Mouse (Mus musculus) gastrocnemius, postnatal 14 days (tissue): Measurements from ENCODE around the gene Frat2. TPM values are rescaled to one million over a fixed set of nuclear protein-coding genes. Genes with fewer than 3 reads are reported as not detected.
A peak's percentile ranks its signal among the peaks of the same experiment; 100 is the strongest.

Experiments
- DNase-seq: peaks from one replicate; pipeline ENCODE4 v3.0.0; 2021; ENCODE audit warnings: mixed read lengths
- intact Hi-C: fragments of 180-260 bp; cut with DNase I; formaldehyde crosslinking; loops from one replicate; pipeline ENCODE4 v1.15.1; 2025; ENCODE audit warnings: low total_unique reads
- total RNA-seq, 2 experiments: library from RNA; stranded (reverse); gene quantifications; 2 replicates each; pipeline ENCODE4 v1.2.3; 2021

Frat2 gene
- total RNA-seq, 2 experiments from 2014 or later: 19.9 to 28.3 TPM

- intact Hi-C loops: no loop called here
- DNase-seq: no peak
These were observed 19.0 kb downstream of the Frat2 start for GRCm38 (mm10) chr19:41828941-41829340.

GRCm38 (mm10) chr19:41826529-41826928 is 21.4 kb downstream of the Frat2 start:
- intact Hi-C loops: no loop called here
- DNase-seq: no peak

- DNase-seq: no peak
- intact Hi-C loops: no loop called here
These were observed 23.0 kb downstream of the Frat2 start for GRCm38 (mm10) chr19:41824950-41825349.

GRCm38 (mm10) chr19:41822589-41822988 is 25.3 kb downstream of the Frat2 start:
- no peak for DNase-seq
- intact Hi-C loops: no loop called here

GRCm38 (mm10) chr19:41821436-41821835 is 26.5 kb downstream of the Frat2 start:
- DNase-seq: no peak
- intact Hi-C loops: no loop called here

GRCm38 (mm10) chr19:41818749-41819148 is 29.2 kb downstream of the Frat2 start:
- intact Hi-C loops: no loop called here
- no peak for DNase-seq

GRCm38 (mm10) chr19:41817325-41817724 is 30.6 kb downstream of the Frat2 start:
- intact Hi-C loops: no loop called here
- peak; percentile 24 for DNase-seq

GRCm38 (mm10) chr19:41816915-41817314 is 31.0 kb downstream of the Frat2 start:
- intact Hi-C loops: no loop called here
- DNase-seq: no peak

- DNase-seq: no peak
- intact Hi-C loops: no loop called here
These were observed 31.5 kb downstream of the Frat2 start for GRCm38 (mm10) chr19:41816410-41816809.

- intact Hi-C loops: no loop called here
- no peak for DNase-seq
These were observed 34.6 kb downstream of the Frat2 start for GRCm38 (mm10) chr19:41813374-41813773.

- intact Hi-C loops: no loop called here
- DNase-seq: no peak
These were observed 35.4 kb downstream of the Frat2 start for GRCm38 (mm10) chr19:41812525-41812924.

- intact Hi-C loops: no loop called here
- DNase-seq: no peak
These were observed 37.9 kb downstream of the Frat2 start for GRCm38 (mm10) chr19:41810074-41810473.

GRCm38 (mm10) chr19:41808104-41808634 is 39.8 kb downstream of the Frat2 start:
- intact Hi-C loops: no loop called here

GRCm38 (mm10) chr19:41807497-41807896 is 40.4 kb downstream of the Frat2 start:
- DNase-seq: no peak
- intact Hi-C loops: no loop called here

More at GRCm38 (mm10) chr19:41808104-41808634, 39.8 kb downstream of the Frat2 start:
- DNase-seq: no peak

- DNase-seq: no peak
- intact Hi-C loops: no loop called here
These were observed 42.1 kb downstream of the Frat2 start for GRCm38 (mm10) chr19:41805831-41806230.

GRCm38 (mm10) chr19:41803322-41803721 is 44.6 kb downstream of the Frat2 start:
- intact Hi-C loops: no loop called here
- DNase-seq: peak; percentile 14

GRCm38 (mm10) chr19:41801742-41802369 is 46.1 kb downstream of the Frat2 start, which contains the start of gene Arhgap19:
Gene Arhgap19 (minus strand): TSS chr19:41802047.
- DNase-seq: peak; percentile 91
- intact Hi-C loops: no loop called here

GRCm38 (mm10) chr19:41800986-41801741 is 46.8 kb downstream of the Frat2 start:
- DNase-seq: no peak
- intact Hi-C loops: no loop called here

- DNase-seq: no peak
- intact Hi-C loops: no loop called here
These were observed 47.5 kb downstream of the Frat2 start for GRCm38 (mm10) chr19:41800451-41800850.

GRCm38 (mm10) chr19:41797536-41797935 is 50.4 kb downstream of the Frat2 start:
- intact Hi-C loops: no loop called here
- no peak for DNase-seq
